Mouse (Mus musculus) layer of hippocampus, adult 8-10 months (tissue): ENCODE measurements around the gene Rab29. TPM values are rescaled to one million over a fixed set of nuclear protein-coding genes. Genes with fewer than 3 reads are reported as not detected.
"Not testable (repeated sequence)": the region's sequence is repeated elsewhere in the genome, so short reads cannot be mapped to it uniquely, and the experiment has no call there.

Source experiments
- DNase-seq, 2 experiments: peaks; one replicate each; pipeline ENCODE4 v3.0.0; 2022; ENCODE audit warnings: low spot score in 2 of 2
- total RNA-seq, 4 experiments: library from RNA; stranded (reverse); gene quantifications; 2 replicates each; pipeline ENCODE4 v1.2.4; 2022

Gene Rab29
- total RNA-seq: 10 to 100 TPM in 2 of 4 experiments, 1 to 10 TPM in 2; 5.9 to 11.1 (median 9.3) TPM

DNA sequence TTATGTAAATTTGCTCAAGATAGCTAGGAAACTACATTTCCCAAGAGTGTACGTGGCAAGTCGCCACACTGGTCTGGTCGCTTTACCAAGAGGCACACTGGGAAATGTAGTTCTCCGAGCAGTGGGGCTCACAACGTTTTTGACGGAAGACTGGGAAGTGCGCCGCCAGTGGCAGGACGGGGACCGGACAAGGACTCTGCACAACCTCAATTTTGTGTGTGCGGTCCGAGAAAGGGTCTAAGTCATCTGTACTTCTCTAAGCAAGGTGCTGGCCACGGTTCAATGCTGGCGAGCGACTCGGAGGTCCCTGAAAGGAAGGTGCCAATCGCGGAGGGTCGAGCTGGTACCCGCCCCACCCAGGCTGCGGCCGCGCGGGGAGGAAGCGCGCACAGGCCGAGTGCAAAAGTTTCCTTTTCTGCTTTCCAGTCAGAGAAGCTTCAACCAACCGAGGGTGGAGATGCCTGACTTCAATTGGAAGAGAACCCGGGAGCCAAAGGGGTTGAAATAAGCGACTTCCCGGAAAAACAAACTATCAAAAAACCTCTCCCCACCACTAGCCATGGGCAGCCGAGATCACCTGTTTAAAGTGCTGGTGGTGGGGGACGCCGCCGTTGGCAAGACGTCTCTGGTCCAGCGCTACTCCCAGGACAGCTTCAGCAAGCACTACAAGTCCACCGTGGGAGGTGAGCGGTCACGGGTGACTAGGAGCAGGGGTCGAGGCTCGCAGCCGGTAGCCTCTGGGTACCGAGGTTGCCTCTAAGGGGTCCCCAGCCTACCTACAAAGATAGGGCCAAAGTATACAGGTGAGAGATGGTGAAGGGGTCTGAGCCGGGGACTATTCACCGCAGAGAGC lies at the start of gene Rab29:
Gene Rab29, plus strand, starts transcription at position 132 of the 853 bp plus-strand sequence.
- DNase-seq: peak; percentile 86 to 89

GRCm38 (mm10) chr1:131820353-131820752 lies 46.7 kb upstream of the Rab29 start:
- DNase-seq: not testable (repeated sequence)

- DNase-seq: peak; percentile 55
These were observed 46.1 kb upstream of the Rab29 start for GRCm38 (mm10) chr1:131820887-131821328.

DNA sequence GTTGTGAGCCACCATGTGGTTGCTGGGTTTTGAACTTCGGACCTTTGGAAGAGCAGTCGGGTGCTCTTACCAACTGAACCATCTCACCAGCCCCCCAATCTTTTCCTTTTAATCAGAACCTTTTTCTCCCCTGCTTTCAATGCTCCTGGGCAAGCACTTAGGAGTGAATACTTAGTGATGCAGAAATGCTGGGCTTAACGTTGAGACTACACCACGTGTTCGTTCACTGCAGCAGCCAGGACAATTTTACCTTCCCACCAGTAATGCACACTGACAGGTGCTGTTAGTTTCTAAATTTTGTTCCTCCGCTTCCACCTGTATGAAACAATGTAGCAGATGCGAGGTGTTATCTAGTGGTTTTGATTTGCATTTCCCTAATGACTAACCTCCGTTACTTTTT lies 44.7 kb upstream of the Rab29 start:
- DNase-seq: no peak

DNA sequence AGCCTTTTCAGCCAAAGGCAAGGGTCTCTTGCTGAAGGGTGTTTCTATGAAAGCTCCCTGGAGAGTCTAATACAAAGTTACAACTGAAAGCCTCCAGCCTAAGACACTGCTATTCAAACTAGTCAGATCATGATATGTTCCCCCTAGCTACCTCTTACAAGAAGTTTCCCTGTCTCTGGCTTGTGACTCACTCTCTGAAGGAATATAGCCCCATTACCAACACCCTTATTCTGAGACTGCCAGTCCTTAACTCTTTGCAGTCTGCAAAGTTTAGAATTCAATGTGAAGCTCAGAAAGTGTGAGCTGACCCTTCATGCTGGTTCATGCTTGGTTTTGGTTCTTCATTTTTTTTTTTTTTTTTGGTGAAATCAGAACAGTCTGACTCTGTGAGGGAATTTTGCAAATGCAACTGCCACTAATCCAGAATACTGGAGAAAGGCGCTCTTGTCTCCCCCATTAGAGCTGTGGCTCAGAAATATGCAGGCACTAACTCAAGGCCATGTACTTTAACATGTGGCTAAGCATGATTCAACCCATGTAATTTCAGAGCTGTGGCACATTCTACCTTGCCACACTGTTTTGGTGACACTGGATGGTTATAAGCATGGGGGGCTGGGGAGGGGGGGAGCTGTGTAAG lies 44.0 kb upstream of the Rab29 start:
- no peak for DNase-seq

- DNase-seq: no peak
These were observed 43.5 kb upstream of the Rab29 start for GRCm38 (mm10) chr1:131823563-131823962.

- DNase-seq: no peak
These were observed 42.4 kb upstream of the Rab29 start for GRCm38 (mm10) chr1:131824528-131825181.

GRCm38 (mm10) chr1:131827207-131827786 lies 39.7 kb upstream of the Rab29 start, which contains the start of gene Slc41a1:
Gene Slc41a1 (plus strand): TSS chr1:131827493.
- DNase-seq: no peak

- peak; percentile 93 to 95 for DNase-seq
These were observed 39.2 kb upstream of the Rab29 start for GRCm38 (mm10) chr1:131827787-131828258.

GRCm38 (mm10) chr1:131828297-131829126 lies 38.5 kb upstream of the Rab29 start:
- peak in 1 of 2 experiments; percentile 26 for DNase-seq

DNA sequence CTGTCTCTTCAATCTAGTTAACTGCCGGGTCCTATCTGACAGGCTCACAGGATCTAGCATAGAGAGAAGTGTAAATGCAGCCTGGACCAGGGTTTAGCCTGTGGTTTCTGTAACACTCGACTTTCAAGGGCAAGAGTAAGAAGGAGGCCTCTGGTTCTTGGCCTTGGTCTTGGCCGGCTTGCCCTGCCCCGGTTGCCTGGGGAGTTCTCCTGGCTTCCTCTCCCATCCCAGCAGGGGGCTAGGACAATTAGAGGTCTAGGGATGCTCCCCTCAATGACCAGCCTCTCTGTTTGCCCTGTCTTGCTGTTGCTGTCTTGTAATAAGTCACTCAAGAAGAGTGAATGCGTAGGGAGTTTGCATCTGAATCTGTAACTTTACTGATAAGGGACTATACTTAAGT lies 37.7 kb upstream of the Rab29 start:
- no peak for DNase-seq

- no peak for DNase-seq
These were observed 36.5 kb upstream of the Rab29 start for GRCm38 (mm10) chr1:131830561-131830960.

DNA sequence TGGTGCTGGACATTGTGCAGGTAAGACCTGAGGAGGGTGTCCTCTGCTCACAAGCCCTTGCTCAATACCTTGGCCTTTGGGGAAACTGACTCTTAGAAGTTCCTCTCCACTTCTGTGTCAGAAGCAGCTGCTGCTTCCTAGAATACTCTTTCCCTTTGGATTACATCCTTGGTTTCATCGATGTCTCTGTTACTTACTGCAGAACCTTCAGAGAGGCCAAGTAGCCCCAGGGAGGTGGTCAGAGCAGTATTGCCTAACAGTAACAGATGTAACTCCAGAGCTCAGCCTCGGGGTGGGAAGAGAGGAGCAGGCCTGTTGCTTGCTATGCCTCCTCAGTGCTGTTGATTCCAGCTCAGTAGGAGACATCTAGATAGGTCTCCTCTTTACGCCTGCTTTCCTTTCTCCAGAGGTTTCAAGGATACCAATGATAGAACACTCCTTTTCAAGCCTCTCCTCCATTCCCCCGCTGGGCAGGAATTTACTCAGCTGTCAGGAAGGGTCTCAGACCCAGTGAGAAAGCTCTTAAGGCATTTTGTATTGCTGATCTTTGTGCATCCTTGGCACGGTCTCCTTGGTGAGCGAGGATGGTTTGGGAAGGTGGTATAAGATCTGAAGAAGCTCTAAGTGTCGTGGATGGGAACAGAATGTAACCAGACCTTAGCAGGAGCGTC lies 35.9 kb upstream of the Rab29 start:
- no peak for DNase-seq

DNA sequence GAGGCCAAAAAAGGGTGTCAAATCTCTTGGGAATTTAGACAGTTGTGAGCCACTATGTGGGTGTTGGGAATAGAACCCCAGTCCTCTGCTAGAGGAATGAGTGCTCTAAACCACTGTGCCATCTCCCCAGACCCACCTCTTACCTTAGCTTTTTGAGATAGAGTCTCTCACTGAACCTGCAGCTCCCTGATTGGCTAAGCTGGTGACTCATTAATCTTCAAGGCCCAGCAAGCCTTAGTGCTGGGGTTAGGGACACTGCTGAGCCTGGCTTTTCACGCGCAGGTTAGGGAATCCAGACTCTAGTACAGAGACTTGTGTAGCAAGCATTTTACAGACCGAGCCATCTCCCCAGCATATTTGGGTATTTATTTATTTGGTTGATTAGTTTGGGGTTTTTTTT lies 30.0 kb upstream of the Rab29 start:
- no peak for DNase-seq

GRCm38 (mm10) chr1:131838542-131838941 lies 28.5 kb upstream of the Rab29 start:
- DNase-seq: no peak

DNA sequence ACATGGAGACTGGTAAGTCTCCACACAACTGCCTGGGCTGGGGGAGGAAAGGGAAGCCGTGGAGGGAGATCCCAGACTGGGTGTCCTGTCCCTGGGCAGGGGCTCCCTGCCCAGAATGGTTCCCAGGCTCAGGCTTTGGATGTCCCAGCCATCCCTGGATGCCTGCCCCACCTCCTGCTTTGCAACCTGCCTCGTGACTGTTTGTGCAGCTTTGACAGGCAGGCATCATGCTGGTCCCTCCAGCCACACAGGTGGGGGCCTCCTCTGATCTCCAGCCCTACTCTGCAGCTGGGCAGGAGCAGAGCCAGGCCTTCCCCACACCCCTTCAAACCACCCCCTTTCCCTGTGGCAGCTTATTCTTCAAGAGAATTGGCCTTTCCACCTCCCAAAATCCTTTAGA lies 27.7 kb upstream of the Rab29 start:
- no peak for DNase-seq

DNA sequence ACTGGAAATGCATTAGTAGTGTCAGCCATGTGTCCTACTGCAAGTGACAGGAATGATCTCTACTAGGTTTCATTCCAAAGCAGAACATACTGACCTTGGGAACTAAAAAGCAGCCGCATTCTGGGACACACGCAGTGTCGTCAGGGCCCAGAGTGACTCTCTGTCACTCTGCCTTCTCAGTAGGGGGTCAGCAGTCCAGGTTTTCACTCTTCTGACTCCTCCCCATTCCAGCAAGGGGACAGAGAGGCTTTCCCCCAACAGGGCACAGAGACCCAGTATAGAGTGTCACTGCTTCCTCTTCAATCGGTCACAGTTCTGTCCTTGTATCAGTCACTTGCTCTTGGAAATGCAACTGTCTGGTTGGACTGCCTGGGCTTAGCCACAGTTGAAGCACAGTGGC lies 24.8 kb upstream of the Rab29 start:
- no peak for DNase-seq

DNA sequence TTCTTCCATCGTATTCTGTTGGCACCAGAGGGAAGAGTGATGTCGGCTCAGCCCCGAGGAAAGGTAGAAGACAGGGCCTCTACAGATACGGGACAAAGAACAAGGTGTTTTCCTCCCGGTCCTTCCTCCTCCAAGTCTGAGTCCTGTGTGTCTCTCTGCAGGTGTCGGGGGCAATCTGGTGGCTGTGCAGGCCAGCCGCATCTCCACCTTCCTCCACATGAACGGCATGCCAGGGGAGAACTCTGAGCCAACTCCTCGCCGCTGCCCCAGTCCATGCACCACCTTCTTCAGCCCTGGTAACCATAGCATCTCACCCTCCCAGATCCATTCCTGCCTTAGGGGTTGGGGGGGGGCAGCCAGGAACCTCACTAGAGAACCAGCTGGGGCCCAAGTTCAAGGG lies 23.3 kb upstream of the Rab29 start:
- no peak for DNase-seq

- no peak for DNase-seq
These were observed 22.1 kb upstream of the Rab29 start for GRCm38 (mm10) chr1:131844883-131845282.

- DNase-seq: peak; percentile 40 to 60
These were observed 20.8 kb upstream of the Rab29 start for GRCm38 (mm10) chr1:131846255-131846654.
